Mouse (Mus musculus): Measurements from ENCODE around the gene Meis2.

Meis2 gene

DNA sequence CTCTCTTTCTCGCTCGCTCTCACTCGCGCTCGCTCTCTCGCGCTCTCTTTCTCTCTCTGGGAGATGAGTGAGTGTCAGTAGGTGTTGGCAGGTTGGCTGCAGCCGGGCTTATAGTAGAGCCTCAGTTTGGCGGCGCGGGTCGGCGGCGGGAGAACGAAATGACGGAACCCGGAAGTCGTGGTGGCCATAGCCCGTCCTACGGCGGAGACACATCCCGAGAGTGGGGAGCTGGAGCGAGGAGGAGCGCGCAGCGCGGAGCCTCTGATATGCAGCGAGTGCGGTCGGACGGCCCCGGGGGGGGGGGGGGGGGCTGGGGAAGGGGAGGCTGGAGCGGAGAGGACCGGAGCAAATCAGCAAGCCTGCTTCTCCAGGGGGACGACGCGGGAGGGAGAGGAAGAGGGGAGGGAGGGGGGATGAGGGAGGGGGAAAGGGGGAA is at the start of gene Meis2:
Gene Meis2, minus strand, starts transcription at position 270 of the 436 bp plus-strand sequence.
- DNase-seq (ENCODE audit: extremely low read depth, low read depth, low spot score), result no peak

DNA sequence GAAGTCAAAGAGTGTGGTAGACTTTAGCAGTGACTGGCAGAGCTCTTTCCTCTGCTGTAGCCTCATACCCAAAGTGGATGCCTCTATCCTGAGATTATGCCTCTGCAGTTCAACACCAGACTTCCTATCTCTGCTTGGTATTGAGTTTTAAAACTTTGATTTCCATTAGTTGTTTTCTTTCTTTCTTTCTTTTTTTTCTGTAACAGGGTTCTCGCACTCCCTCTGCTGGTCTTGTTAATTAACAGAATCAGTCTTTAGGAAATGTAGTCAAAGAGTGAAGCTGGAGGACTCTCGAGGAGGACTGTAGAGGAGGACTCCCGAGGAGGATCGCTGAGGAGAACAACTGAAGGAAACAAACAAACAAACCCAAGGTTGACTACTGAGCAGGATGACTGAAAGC is 40.6 kb upstream of the Meis2 start:
- no peak for DNase-seq (ENCODE audit: extremely low read depth, low read depth, low spot score)

DNA sequence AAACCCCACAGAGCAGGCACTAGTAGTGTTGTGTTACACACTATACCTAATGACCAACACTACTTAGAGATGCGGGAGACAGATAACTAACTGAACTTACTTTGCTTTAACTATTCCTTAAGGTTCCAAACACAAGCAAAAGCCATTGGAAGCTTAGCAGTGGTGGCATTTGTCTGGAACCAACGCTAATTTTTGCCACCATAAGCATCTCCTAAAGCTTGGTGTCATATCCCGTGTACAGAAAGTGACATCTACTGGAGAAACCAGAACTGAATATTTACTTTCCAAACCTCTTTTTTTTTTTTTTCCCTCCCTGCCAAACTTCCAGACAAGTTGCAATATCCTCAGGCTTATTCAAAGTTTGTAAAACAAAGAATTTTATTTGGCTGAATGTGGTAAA is 39.5 kb upstream of the Meis2 start:
- no peak for DNase-seq (ENCODE audit: extremely low read depth, low read depth, low spot score)

DNA sequence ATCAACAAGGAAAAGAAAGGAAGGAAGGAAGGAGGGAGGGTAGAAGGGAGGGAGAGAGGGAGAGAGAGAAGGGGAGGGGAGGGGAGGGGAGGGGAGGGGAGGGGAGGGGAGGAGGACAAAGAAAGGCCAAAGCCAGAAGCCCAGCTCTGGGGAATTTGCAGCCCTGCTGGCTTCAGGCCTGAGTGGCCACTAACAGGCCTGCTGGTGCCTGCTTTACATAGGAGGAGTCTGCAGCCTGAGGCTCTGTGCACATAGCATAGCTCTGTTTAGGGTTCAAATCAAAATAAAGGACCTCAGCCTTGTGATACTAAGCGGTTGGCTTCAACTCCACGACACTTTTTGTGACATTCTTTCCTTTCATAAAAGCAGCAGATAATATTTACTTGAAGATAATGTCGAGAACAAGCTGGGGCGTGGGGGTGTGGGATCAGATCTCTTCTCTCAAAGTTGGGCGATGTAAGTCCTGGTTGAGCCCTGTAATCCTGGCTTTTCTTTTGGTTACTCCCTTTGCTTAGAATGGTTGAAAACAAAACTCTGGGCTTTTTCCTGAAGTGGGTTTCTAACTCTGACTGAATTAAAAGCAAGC is 37.9 kb upstream of the Meis2 start:
- no peak for DNase-seq (ENCODE audit: extremely low read depth, low read depth, low spot score)

DNA sequence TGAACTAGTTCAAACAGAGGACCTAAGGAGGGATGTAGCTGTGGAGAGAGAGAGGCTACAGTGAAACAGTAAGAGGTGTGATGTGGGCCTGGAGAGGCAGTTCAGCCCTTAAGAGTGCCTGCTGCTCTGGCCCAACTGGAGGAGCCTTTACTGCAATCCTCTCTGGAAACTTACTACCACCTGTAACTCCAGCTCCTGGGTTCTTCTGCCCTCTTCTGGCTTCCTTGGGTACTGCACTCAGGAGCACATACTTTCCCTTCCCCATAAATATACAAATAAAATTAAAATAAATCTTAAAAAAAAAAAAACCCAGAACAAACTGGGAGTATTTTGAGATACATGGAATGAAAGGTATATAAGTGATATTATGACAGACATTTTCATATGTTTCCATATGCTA is 35.6 kb upstream of the Meis2 start:
- DNase-seq (ENCODE audit: extremely low read depth, low read depth, low spot score), result no peak

DNA sequence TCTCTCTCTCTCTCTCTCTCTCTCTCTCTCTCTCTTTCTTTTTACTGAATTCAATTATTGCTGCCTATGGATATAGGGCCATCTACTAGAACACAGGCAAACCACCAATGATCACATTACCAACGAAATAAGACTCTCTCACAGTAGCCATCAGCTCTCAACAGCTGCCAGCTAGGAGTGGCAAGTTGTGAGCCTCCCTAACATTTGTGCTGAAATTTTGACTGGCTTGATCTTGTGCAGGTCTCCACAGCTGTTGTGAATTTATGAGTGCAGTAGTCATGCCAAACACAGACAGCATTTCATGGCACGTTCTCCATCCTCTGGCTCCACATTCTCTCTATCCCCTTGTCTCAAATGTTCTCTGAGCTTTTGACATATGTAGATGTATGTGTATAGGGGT is 15.3 kb upstream of the Meis2 start:
- DNase-seq (ENCODE audit: extremely low read depth, low read depth, low spot score), result no peak

DNA sequence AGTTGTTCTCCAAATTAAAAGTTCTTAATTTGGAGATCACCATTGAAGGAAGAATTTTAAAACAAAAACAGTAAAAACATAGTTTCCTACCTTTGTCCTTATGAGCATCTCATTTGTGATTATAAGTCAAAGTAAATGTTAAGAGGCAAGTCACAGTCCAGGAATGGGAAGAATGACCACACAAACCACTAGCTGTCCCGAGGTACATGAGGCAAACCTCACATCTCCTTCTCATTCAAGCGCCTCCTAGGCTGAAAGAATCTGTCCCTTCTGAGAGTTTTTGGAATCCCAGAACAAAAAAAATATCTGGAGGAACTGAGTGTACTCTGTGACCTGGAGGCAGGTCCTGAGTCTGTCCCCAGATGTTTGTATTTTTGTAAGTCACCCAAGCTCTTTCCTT is 13.2 kb upstream of the Meis2 start:
- DNase-seq (ENCODE audit: extremely low read depth, low read depth, low spot score), result no peak

DNA sequence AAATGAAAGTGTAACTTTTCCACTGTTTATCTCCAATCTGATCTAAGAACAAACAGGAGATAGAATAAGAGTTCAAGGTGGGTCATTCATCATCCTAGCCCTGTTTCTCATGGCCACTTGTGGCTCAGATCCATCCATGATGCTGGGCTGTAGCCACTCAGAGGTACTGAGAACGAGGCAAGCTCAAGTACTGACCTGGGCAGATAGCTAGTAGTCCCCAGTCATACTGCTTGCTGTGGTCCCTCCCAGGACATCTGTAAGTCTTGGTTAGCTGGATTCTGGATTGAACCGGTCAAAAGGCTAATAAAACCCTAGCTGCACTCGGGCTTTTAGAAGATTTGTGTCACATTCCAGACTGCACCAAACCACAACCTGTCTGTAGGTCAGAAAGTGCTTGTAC is 12.1 kb upstream of the Meis2 start:
- DNase-seq (ENCODE audit: extremely low read depth, low read depth, low spot score), result no peak

DNA sequence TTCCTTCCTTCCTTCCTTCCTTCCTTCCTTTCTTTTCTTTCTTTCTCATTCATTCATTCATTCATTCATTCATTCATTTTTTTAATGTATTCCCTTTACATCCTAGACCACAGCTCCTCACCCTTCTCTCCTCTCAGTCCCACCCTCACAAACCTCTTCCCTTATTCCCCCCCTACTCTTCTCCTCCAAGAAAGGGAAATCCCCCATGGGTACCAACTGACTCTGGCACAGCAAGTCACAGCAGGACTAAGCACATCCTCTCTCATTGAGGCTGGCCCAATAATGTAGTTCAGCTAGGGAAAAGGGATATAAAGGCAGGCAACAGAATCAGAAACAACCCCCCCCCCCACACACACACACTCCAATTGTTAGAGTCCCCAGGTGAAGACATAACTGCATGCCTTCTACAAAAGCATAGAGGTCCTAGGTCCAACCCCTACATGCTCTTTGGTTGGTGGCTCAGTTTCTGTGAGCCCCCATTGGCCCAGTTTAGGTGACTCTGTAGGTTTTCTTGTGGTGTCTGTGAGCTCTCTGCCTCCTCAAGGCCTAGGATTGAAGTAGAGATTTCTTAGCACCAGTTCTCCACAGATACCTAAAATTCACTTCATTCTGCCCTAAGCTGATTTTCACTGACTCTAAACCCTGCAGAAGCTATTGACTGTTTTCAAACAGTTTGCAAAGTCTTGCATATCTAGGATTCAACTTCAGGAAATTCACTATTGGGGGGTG is 11.3 kb upstream of the Meis2 start:
- DNase-seq (ENCODE audit: extremely low read depth, low read depth, low spot score), result no peak

DNA sequence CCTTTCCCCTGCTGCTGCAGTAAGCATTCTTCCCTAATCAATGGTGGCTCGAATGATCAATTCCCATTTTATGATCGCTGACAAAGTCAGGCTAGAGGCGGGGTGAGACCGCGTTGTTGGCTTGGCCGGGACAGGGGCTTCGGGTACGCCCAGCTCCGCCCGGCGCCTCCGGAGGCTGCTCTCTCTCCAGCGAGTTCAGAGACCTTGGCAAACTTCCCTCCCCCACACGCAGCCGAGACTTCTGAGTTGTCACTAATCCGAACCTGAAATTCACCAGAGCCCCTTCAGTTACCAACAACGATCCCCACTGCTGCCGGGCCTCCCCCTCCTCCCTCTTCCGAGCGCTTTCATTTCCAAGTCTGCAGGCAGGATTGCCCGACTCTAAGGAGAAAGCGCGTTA is 10.3 kb upstream of the Meis2 start:
- DNase-seq (ENCODE audit: extremely low read depth, low read depth, low spot score), result no peak

DNA sequence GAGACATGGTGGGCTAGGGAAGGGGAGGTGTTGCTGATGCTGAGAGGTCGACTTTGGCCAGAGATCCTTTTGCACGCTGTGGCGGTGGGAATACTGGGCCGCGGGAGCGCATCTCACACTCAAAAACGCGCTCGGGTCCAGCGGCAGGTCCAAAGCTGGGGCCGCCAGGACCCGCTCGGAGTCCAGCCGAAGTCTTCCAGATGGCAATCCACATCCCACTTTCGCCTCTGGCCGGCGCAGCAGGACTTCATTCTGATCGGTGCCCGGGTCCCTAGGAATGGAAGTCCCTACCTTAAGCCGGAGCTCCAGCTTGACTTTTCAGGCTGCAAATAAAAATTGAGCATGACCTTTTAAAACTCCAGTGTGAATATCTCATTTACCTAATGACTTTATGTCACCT is 9.8 kb upstream of the Meis2 start:
- no peak for DNase-seq (ENCODE audit: extremely low read depth, low read depth, low spot score)

DNA sequence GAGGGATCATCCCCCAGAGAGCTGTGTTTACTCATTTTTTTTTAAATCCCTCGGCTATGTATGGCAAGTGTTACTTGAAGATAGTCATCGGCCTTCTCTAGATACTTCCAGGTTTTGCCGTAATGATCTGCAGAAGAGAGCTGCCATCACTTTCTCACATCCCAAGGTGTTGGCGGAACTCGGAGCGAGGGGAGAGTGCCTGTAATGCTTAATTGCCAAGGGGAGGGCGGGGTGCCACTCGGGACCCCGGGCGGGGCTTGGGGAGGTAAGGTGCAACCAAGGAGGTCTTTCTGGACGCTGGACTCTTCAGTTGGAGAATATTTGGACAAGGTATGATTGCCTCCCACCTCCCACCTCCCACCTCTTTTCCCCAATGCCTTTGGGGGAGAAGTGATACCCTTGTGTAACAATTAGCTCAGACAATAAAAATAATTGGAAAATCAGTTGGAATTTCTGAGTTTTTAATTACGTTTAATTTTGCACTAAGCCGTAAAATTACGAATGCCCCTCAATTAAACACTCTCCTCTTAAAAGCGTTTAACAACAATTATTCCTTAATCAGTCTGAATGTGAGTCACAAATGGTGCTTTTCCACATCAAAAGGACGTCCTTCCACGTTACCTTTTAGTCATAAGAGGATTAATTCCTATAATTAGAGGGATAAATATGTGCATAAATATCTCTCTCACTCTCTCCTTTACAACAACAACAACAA is 9.2 kb upstream of the Meis2 start:
- DNase-seq (ENCODE audit: extremely low read depth, low read depth, low spot score), result no peak

DNA sequence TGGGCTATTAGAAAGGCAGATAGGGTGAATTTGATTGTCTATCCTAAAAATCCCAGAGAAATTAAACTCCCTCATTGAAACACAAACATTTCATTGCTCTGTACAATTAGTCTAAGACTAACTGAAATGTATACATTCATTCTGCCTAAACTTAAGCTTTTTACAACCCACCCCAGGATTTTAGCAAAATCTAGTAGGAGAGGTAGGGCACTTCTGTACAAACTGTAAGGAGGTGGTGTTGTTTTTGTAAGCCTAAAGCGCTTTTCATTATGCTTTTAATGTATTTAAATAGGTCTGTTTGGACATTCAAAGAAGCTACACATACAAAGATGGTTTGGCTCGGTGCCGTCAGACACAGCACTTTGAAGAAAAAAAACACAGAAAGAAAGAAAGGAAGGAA is 8.4 kb upstream of the Meis2 start:
- no peak for DNase-seq (ENCODE audit: extremely low read depth, low read depth, low spot score)

DNA sequence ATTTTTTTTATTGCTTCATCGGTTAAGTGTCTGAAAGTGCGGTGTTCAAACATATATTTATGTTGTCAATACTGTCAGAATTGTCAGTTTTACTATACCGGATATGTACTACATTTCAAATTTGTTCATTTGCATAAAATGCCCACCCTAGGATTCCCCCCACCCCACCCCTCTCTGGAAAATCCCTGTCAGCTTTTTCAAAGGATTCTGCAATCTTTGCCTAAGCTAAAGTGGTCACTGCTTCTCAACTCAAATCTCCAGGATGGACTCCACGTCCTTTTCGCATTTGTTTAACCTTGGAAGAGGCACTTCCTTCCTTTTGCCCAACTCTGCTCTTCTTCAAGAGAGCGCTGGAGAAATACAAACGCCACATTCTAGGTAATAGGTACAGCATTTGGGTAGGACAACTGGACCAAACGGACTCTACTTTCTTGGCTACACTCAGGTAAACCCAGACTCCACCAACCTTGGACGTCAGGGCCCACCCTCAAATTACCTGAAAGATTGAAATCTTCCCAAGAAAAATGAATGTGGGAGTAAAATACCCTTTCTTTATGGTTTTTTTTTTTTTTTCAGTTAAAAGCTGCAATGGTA is 7.8 kb upstream of the Meis2 start:
- no peak for DNase-seq (ENCODE audit: extremely low read depth, low read depth, low spot score)

DNA sequence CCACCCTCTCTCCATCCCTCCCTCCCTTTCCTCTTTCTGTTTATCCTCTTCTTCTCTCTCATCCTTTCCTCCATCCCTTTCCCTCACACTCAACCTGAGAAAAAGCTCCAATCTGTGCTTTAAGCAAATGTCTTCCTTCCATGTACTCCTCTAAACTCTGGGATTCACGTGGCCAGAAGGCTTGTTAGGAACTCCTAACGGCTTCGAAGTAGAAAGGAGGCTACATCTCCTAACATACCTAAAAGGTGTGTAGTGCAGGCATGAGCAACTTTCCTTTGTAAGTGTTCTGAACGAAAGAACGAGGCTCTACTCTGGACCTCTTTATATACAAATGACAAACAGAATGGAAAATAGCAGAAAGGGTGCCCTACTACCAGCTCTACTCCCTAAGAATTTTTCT is 7.1 kb upstream of the Meis2 start:
- no peak for DNase-seq (ENCODE audit: extremely low read depth, low read depth, low spot score)

DNA sequence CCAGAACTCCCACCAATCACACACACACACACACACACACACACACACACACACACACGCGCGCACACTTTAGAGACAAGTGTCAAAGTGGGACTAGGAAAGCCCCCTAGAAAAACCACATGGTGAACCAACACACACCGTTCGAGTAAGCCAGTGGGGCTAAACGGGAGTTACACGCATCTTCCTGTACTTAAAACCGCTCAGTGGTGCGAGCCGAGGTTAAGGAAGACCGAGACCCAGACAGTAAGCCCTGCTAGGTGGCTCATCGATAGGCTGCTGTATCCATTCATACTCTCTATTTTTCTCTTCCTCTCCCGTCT is 6.6 kb upstream of the Meis2 start:
- DNase-seq (ENCODE audit: extremely low read depth, low read depth, low spot score), result no peak

DNA sequence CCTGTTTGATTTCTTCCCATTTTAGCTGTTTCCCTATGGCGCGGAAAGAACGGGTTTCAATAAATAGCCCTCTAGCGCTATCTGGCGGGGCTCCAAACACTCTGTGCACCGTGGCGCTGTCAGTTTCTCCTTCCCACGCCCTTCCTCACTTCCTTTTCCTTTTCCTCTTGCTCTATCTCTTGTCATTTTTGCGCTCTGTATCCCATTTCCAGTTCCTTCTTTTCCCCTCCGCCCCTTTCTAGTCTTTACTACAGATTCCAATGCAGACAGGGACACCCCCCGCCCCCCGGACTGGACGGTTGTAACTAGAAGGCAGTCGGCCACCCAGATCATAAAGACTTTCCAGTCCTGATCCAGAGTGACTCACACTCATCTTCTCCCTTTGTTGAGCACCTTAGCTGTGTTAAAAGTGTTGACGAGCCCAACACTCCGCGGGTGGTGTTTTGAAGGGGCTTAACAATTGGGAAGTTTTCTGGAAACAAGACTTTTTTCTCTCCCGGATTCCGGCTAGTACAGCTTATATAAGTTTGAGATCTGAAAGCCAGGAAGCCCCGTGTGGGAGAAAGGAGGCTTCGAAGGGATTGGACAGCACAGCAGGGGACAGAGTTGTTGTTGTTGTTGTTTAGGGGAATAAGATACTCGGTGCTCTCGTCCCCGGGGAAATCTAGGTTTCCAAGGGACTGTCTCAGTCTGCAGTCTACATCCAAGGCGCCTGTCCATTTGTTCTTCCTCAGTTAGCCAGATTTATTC is 6.1 kb upstream of the Meis2 start:
- DNase-seq (ENCODE audit: extremely low read depth, low read depth, low spot score), result no peak

DNA sequence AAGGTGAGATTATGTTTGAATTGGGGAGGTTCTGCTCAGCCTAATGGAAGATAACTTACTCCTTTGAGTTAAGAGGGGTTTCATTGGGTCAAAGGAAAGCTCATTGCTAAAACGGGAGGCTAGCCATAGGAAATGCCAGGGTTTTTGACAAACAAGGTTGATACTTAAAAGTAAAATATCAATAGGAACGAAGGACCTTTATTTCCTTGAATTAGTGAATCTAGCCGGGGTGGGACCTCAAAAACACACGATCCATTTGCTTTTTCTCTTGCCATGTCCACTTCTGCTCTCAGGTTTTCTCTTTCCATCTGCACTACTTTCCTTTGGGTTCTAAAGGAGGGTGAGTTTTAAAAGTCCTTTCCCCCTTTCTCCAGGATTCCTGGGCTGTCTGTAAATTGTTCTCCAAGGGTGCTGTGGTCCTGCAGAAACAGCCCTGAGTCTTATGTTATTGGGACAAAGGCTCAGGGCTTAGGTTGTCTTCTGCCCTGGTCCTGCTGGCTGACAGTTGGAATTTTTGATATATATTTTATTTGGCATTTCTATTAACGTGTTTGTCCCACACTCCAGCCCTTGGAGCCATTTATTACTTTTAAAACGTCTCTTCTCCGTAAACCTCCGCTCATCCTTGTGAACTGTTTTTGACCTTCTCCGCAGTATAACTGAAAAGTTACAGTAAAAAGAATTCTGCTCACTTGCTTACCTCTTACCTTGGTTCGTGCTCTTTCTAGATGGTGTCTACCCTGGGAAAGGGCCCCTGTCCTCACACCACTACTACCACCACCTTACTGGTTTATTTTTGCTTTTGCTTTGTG is 5.2 kb upstream of the Meis2 start:
- no peak for DNase-seq (ENCODE audit: extremely low read depth, low read depth, low spot score)

DNA sequence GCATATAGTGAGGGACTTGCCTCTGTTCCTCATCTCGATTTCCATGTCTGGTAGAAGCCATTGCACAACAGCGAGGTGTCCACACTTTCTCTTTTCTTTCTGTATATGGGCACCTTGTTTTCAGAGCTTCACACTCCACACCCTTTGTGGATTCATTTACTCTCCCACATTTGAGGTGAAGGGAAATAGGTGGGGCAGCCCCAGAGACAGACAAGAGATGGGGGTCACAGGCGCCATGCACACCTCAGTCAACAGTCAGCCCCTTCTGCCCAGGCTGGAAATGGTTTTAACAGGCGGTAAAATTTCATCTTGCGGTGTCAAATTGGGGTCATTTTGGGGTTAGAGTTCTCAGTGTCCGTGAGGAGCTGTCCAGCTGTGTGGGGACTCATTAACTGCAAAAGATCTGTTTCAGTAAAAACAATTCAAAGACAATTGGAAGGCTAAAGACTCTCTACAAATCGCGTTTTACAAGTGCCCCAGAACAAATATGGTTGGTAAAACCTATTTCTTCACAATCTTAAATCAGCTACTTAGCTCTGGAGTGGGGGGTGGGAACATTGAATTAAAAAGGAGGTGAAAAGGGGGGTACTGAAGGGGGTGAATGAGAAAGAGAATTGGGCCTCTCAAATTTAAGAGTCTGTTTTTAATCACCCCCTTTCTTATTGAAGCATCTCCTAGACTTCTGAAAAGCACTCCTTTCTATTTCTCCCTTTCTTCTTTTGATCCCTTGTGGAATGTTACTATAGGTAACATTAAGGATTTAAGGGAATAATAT is 4.0 kb upstream of the Meis2 start:
- no peak for DNase-seq (ENCODE audit: extremely low read depth, low read depth, low spot score)

DNA sequence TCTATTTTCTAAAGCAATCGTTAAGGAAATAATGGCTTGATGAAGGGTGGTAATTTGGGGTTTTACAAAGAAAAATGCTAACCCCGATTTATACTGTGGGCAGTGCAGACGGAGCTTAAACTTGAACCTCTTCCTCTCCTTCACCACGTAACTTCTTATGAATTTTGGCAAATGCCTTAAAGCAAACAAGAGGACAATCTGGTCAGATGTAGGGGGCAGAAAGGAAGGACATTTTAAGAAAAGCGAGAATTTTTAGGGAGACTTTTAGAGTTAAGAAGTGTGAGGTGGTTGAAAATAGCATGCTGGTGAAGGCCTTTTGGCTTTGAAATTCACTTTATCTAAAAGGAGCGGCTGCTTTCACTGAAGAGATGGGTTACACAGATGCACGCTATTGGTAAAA is 3.3 kb upstream of the Meis2 start:
- DNase-seq (ENCODE audit: extremely low read depth, low read depth, low spot score), result no peak
